Mouse (Mus musculus) kidney, postnatal 25 days (tissue): Measurements from ENCODE around the gene Mns1.

Source experiments
- DNase-seq, 2 experiments: peaks; one replicate each; pipeline ENCODE4 v3.0.0; 2021; ENCODE audit warnings: mixed read lengths in 2 of 2

The Mns1 gene

GRCm38 (mm10) chr9:72477306-72477705 is 39.5 kb downstream of the Mns1 start:
- no peak for DNase-seq

- no peak for DNase-seq
These were observed 41.5 kb downstream of the Mns1 start for GRCm38 (mm10) chr9:72479276-72479675.

GRCm38 (mm10) chr9:72488523-72488922 is 50.7 kb downstream of the Mns1 start:
- DNase-seq = no peak

- no peak for DNase-seq
These were observed 51.3 kb downstream of the Mns1 start for GRCm38 (mm10) chr9:72489131-72489530.

- peak; percentile 95 to 96 for DNase-seq
These were observed 53.9 kb downstream of the Mns1 start for GRCm38 (mm10) chr9:72491559-72492193.

- DNase-seq = no peak
These were observed 54.4 kb downstream of the Mns1 start, which contains the start of gene Tex9 for GRCm38 (mm10) chr9:72492194-72492565. Tex9 (minus strand) TSS chr9:72492212.

GRCm38 (mm10) chr9:72493465-72493864 is 55.7 kb downstream of the Mns1 start:
- no peak for DNase-seq

- peak in 1 of 2 experiments; percentile 52 for DNase-seq
These were observed 56.3 kb downstream of the Mns1 start for GRCm38 (mm10) chr9:72493984-72494685.

GRCm38 (mm10) chr9:72496691-72497090 is 58.9 kb downstream of the Mns1 start:
- DNase-seq = no peak

- DNase-seq = no peak
These were observed 59.4 kb downstream of the Mns1 start for GRCm38 (mm10) chr9:72497171-72497570.
